In genomic region chr11:120820546-120820945, GRCm38 (mm10) we compare ENCODE assay signal across 10 mouse cellular contexts. TPM values are rescaled to one million over a fixed set of nuclear protein-coding genes. Genes with fewer than 3 reads are reported as not detected.
DNase-seq lines count a peak whose midpoint lies in the region; ATAC-seq and TF ChIP-seq lines count a peak whose summit lies in the region.
"Had no signal": no experiment of that assay in that cellular context is flagged by ENCODE, and none has a peak within 500 bp of the region (broad histone marks: within the 10 kb centered on the region; RNA-seq: fewer than 3 reads in every experiment).

No protein-coding gene starts in this region.

- WGBS in intestine, postnatal 0 days = 89% methylated on average over 14 of the region's 14 CpGs
- 49% methylated on average over 14 of the region's 14 CpGs for WGBS in olfactory bulb, adult 2 months
- 91% methylated on average over 14 of the region's 14 CpGs for WGBS in kidney, embryonic 16.5 days

- intact Hi-C loops in heart, postnatal 10 days (cut with DNase I) = loop anchor here (5.0 kb wide), 1 partner anchor 87 kb away; no protein-coding TSS in a partner anchor

- ATAC-seq in intestine, postnatal 0 days = no peak
- ATAC-seq in kidney, embryonic 16.5 days (ENCODE audit: low FRiP score, low TSS enrichment) = no peak

- TF ChIP-seq CTCF in intestine, postnatal 0 days (IDR thresholded peaks at IDR 0.05; ENCODE audit: low read depth) = no peak
- no peak for TF ChIP-seq CTCF in olfactory bulb, adult 2 months (IDR thresholded peaks at IDR 0.05; ENCODE audit: insufficient read depth, low read depth, low read length)

- no peak overlapping the region for H3K4me3 ChIP-seq in intestine, postnatal 0 days (ENCODE audit: low read depth, low read length)
- H3K4me3 ChIP-seq in olfactory bulb, adult 2 months (ENCODE audit: insufficient read depth, low read depth, low read length) = peak overlapping the region; percentile 2; the same call in 1 of the 2 replicates
- H3K4me3 ChIP-seq in kidney, embryonic 16.5 days (ENCODE audit: low read length) = no peak overlapping the region

- H3K36me3 ChIP-seq in intestine, postnatal 0 days (ENCODE audit: control insufficient read depth, insufficient read depth) = peaks cover 63% of the 10 kb centered on the region
- peaks cover 63% of the 10 kb centered on the region for H3K36me3 ChIP-seq in kidney, embryonic 16.5 days (ENCODE audit: insufficient read depth, low read length)

- DNase-seq in heart, adult 11 months = peak; percentile 91
- DNase-seq in heart, postnatal 10 days = no peak
- DNase-seq in urinary bladder, adult 2 months (ENCODE audit: low spot score) = peak; percentile 23
- no peak for DNase-seq in urinary bladder, postnatal 25 days (ENCODE audit: low spot score)
- DNase-seq in adrenal gland, postnatal 10 days = no peak
- DNase-seq: left cerebral cortex, postnatal 4 days had no signal

- 0 out of 2 replicates have a peak overlapping the region, but pooled peaks have one; percentile 28 for H3K27ac ChIP-seq in intestine, postnatal 0 days (ENCODE audit: low read depth, low read length)
- no peak overlapping the region for H3K27ac ChIP-seq in olfactory bulb, adult 2 months (ENCODE audit: insufficient read depth, low read depth, low read length)
- H3K27ac ChIP-seq in kidney, embryonic 16.5 days (ENCODE audit: low read length) = no peak overlapping the region
- H3K27ac ChIP-seq: embryonic facial prominence, embryonic 15.5 days had no signal

- H3K27me3 ChIP-seq in intestine, postnatal 0 days (replicated peaks; ENCODE audit: control insufficient read depth, insufficient read depth, low read length) = no peaks in the 10 kb centered on the region
- H3K27me3 ChIP-seq in kidney, embryonic 16.5 days (ENCODE audit: insufficient read depth, low read length) = no peaks in the 10 kb centered on the region
- H3K27me3 ChIP-seq: embryonic facial prominence, embryonic 15.5 days had no signal

- H3K4me1 ChIP-seq in intestine, postnatal 0 days (replicated peaks; ENCODE audit: control insufficient read depth, insufficient read depth, low read length) = peaks cover 4% of the 10 kb centered on the region; the same call in 1 of the 2 replicates
- peaks cover 31% of the 10 kb centered on the region for H3K4me1 ChIP-seq in olfactory bulb, adult 2 months (ENCODE audit: control insufficient read depth, insufficient read depth, low read length)
- H3K4me1 ChIP-seq in kidney, embryonic 16.5 days (ENCODE audit: insufficient read depth, low read length) = peaks cover 29% of the 10 kb centered on the region

- no peak overlapping the region for H3K4me2 ChIP-seq in intestine, postnatal 0 days (replicated peaks; ENCODE audit: low read depth)
- H3K4me2 ChIP-seq in kidney, embryonic 16.5 days (replicated peaks; ENCODE audit: low read depth, low read length) = no peak overlapping the region

- H3K9me3 ChIP-seq in intestine, postnatal 0 days (ENCODE audit: control insufficient read depth) = no peaks in the 10 kb centered on the region
- no peaks in the 10 kb centered on the region for H3K9me3 ChIP-seq in kidney, embryonic 16.5 days (ENCODE audit: low read length)
- H3K9me3 ChIP-seq: embryonic facial prominence, embryonic 15.5 days had no signal

- H3K9ac ChIP-seq in intestine, postnatal 0 days (ENCODE audit: low read depth, low read length) = no peak overlapping the region
- H3K9ac ChIP-seq in kidney, embryonic 16.5 days (replicated peaks; ENCODE audit: low read length) = no peak overlapping the region

- TF ChIP-seq POLR2A in olfactory bulb, adult 2 months (IDR thresholded peaks at IDR 0.05; ENCODE audit: insufficient read depth, low read depth, low read length) = no peak

RNA-seq across cellular contexts. Expression of gene Fasn, which starts 3.8 kb away (rescaled TPM):
- 10 to 100 TPM; 27.4 to 33.8 TPM for total RNA-seq in heart, postnatal 10 days (2021)
- polyA plus RNA-seq in urinary bladder, adult 2 months (2012; rRNA removed) = 187 and 188 TPM in 2 replicates
- polyA plus RNA-seq in intestine, postnatal 0 days (2015; fragmentation: Nextera tagmentation; extraction: Ambion mirVana) = 10.1 and 11.3 TPM in 2 replicates
- polyA plus RNA-seq in olfactory bulb, adult 2 months (2012; ENCODE audit: insufficient read depth, insufficient read length, low replicate concordance, missing spikeins) = not detected in 2 replicates
- 50.0 and 50.4 TPM in 2 replicates for polyA plus RNA-seq in kidney, embryonic 16.5 days (2015; fragmentation: Nextera tagmentation; extraction: Ambion mirVana)
- total RNA-seq in adrenal gland, postnatal 10 days (2021) = 100 to 1,000 TPM in 1 of 2 experiments, 10 to 100 TPM in 1; 93.1 to 104 TPM

RNA-seq across cellular contexts. Expression of gene Dus1l, which starts 24.3 kb away (rescaled TPM):
- 10 to 100 TPM; 33.1 to 34.8 TPM for total RNA-seq in heart, postnatal 10 days (2021)
- 36.1 and 39.1 TPM in 2 replicates for polyA plus RNA-seq in urinary bladder, adult 2 months (2012; rRNA removed)
- 45.5 and 48.5 TPM in 2 replicates for polyA plus RNA-seq in intestine, postnatal 0 days (2015; fragmentation: Nextera tagmentation; extraction: Ambion mirVana)
- polyA plus RNA-seq in olfactory bulb, adult 2 months (2012; ENCODE audit: insufficient read depth, insufficient read length, low replicate concordance, missing spikeins) = not detected in 2 replicates
- 89.9 and 91.0 TPM in 2 replicates for polyA plus RNA-seq in kidney, embryonic 16.5 days (2015; fragmentation: Nextera tagmentation; extraction: Ambion mirVana)
- 10 to 100 TPM; 61.2 to 64.3 TPM for total RNA-seq in adrenal gland, postnatal 10 days (2021)

RNA-seq across cellular contexts. Expression of gene Gps1, which starts 36.5 kb away (rescaled TPM):
- 10 to 100 TPM; 61.7 to 69.1 TPM for total RNA-seq in heart, postnatal 10 days (2021)
- polyA plus RNA-seq in urinary bladder, adult 2 months (2012; rRNA removed) = 119 and 149 TPM in 2 replicates
- polyA plus RNA-seq in intestine, postnatal 0 days (2015; fragmentation: Nextera tagmentation; extraction: Ambion mirVana) = 70.9 and 74.8 TPM in 2 replicates
- not detected in 2 replicates for polyA plus RNA-seq in olfactory bulb, adult 2 months (2012; ENCODE audit: insufficient read depth, insufficient read length, low replicate concordance, missing spikeins)
- polyA plus RNA-seq in kidney, embryonic 16.5 days (2015; fragmentation: Nextera tagmentation; extraction: Ambion mirVana) = 230 and 239 TPM in 2 replicates
- total RNA-seq in adrenal gland, postnatal 10 days (2021) = 10 to 100 TPM; 84.2 to 89.3 TPM

RNA-seq across cellular contexts. Expression of gene Rfng, which starts 36.5 kb away (rescaled TPM):
- total RNA-seq in heart, postnatal 10 days (2021) = 10 to 100 TPM; 12.2 to 12.5 TPM
- 25.7 and 27.4 TPM in 2 replicates for polyA plus RNA-seq in urinary bladder, adult 2 months (2012; rRNA removed)
- polyA plus RNA-seq in intestine, postnatal 0 days (2015; fragmentation: Nextera tagmentation; extraction: Ambion mirVana) = 22.8 and 23.7 TPM in 2 replicates
- not detected in 2 replicates for polyA plus RNA-seq in olfactory bulb, adult 2 months (2012; ENCODE audit: insufficient read depth, insufficient read length, low replicate concordance, missing spikeins)
- 44.0 and 46.9 TPM in 2 replicates for polyA plus RNA-seq in kidney, embryonic 16.5 days (2015; fragmentation: Nextera tagmentation; extraction: Ambion mirVana)
- total RNA-seq in adrenal gland, postnatal 10 days (2021) = 10 to 100 TPM; 15.9 to 20.6 TPM

RNA-seq across cellular contexts. Expression of gene Hmga1b, which starts 58.0 kb away (rescaled TPM):
- total RNA-seq in heart, postnatal 10 days (2021) = 10 to 100 TPM; 20.1 to 21.0 TPM
- polyA plus RNA-seq in urinary bladder, adult 2 months (2012; rRNA removed) = 1.7 and 2.1 TPM in 2 replicates
- 10.8 and 12.2 TPM in 2 replicates for polyA plus RNA-seq in intestine, postnatal 0 days (2015; fragmentation: Nextera tagmentation; extraction: Ambion mirVana)
- not detected in 2 replicates for polyA plus RNA-seq in olfactory bulb, adult 2 months (2012; ENCODE audit: insufficient read depth, insufficient read length, low replicate concordance, missing spikeins)
- polyA plus RNA-seq in kidney, embryonic 16.5 days (2015; fragmentation: Nextera tagmentation; extraction: Ambion mirVana) = 3.4 and 9.0 TPM in 2 replicates
- 10 to 100 TPM; 23.9 to 46.6 TPM for total RNA-seq in adrenal gland, postnatal 10 days (2021)

Comparison
In these comparisons a context has a peak if more than half of its experiments do, and no peak if none do; other contexts are left out.
1. DNase-seq: peak in heart, adult 11 months (single experiment) and urinary bladder, adult 2 months (single experiment); none in heart, postnatal 10 days (0 of 2), urinary bladder, postnatal 25 days (single experiment) and adrenal gland, postnatal 10 days (single experiment).
2. RNA of gene Dus1l, which starts 24.3 kb away (polyA plus RNA-seq): 89.9 to 91.0 TPM in kidney, embryonic 16.5 days, 45.5 to 48.5 TPM in intestine, postnatal 0 days and 36.1 to 39.1 TPM in urinary bladder, adult 2 months; not detected in olfactory bulb, adult 2 months; every median in the first group is over 10 times any median in the second.